In genomic region chr12:99284419-99285069, GRCm38 (mm10) we compare ENCODE assay signal across 9 mouse cellular contexts.
A peak's percentile ranks its signal among the peaks of the same experiment; 100 is the strongest.
DNase-seq lines count a peak whose midpoint lies in the region; ATAC-seq and TF ChIP-seq lines count a peak whose summit lies in the region.
"Had no signal": no experiment of that assay in that cellular context is flagged by ENCODE, and none has a peak within 500 bp of the region (broad histone marks: within the 10 kb centered on the region; RNA-seq: fewer than 3 reads in every experiment).

No protein-coding gene starts in this region.

- ATAC-seq in limb, embryonic 13.5 days (ENCODE audit: low FRiP score, low read depth) = 0 out of 2 replicates have a peak, but pooled peaks have one; percentile 42
- no peak for ATAC-seq in frontal cortex, adult (ENCODE audit: low TSS enrichment)

- DNase-seq in heart, adult 11 months = peak; percentile 94
- DNase-seq in heart, postnatal 10 days = no peak
- DNase-seq in spleen, adult 2 months (ENCODE audit: low read depth in 1 of 2, low spot score in 2 of 2) = no peak
- DNase-seq in spleen, adult 12 weeks (ENCODE audit: low spot score) = no peak
- no peak for DNase-seq in urinary bladder, adult 2 months (ENCODE audit: low spot score)
- no peak for DNase-seq in left cerebral cortex, adult 18-20 months (ENCODE audit: low spot score in 2 of 2)

- H3K4me1 ChIP-seq in spleen, adult 2 months (ENCODE audit: control insufficient read depth, insufficient read depth, insufficient read length) = peaks cover 28% of the 10 kb centered on the region; the same call in 1 of the 2 replicates
- H3K4me1 ChIP-seq in limb, embryonic 13.5 days = peaks cover 49% of the 10 kb centered on the region

- no peak overlapping the region for H3K4me3 ChIP-seq in spleen, adult 2 months (ENCODE audit: extremely low read depth, insufficient read depth, insufficient read length)
- H3K4me3 ChIP-seq in limb, embryonic 13.5 days = no peak overlapping the region
- H3K4me3 ChIP-seq: liver, embryonic 15.5 days had no signal

- no peak for TF ChIP-seq POLR2A in spleen, adult 2 months (IDR thresholded peaks at IDR 0.05; ENCODE audit: low read depth, low read length)

- TF ChIP-seq CTCF in spleen, adult 2 months (IDR thresholded peaks at IDR 0.05; ENCODE audit: extremely low read depth, insufficient read depth, insufficient read length, insufficient replicate concordance) = no peak

- no peaks in the 10 kb centered on the region for H3K27me3 ChIP-seq in spleen, adult 2 months (ENCODE audit: control insufficient read depth, insufficient read depth, low read length)
- H3K27me3 ChIP-seq in limb, embryonic 13.5 days = no peaks in the 10 kb centered on the region
- H3K27me3 ChIP-seq: liver, embryonic 15.5 days had no signal

- 0 out of 2 replicates have a peak overlapping the region, but pooled peaks have one; percentile 2 for H3K27ac ChIP-seq in spleen, adult 2 months (ENCODE audit: insufficient read depth, low read length)
- peak overlapping the region; percentile 56; the same call in 1 of the 2 replicates for H3K27ac ChIP-seq in limb, embryonic 13.5 days
- H3K27ac ChIP-seq: liver, embryonic 15.5 days had no signal

- intact Hi-C loops in heart, postnatal 10 days (cut with DNase I) = no loop called here

- H3K9me3 ChIP-seq in limb, embryonic 13.5 days = no peaks in the 10 kb centered on the region
- H3K9me3 ChIP-seq: liver, embryonic 15.5 days had no signal

- H3K9ac ChIP-seq in limb, embryonic 13.5 days = no peak overlapping the region
- H3K9ac ChIP-seq: liver, embryonic 15.5 days had no signal

- H3K4me2 ChIP-seq in limb, embryonic 13.5 days (replicated peaks) = no peak overlapping the region
- H3K4me2 ChIP-seq: liver, embryonic 15.5 days had no signal

- peaks cover 1% of the 10 kb centered on the region; the same call in 1 of the 2 replicates for H3K36me3 ChIP-seq in spleen, adult 2 months (ENCODE audit: control insufficient read depth, insufficient read depth, low read length)
- H3K36me3 ChIP-seq in limb, embryonic 13.5 days = no peaks in the 10 kb centered on the region; the same call in 1 of the 2 replicates
- H3K36me3 ChIP-seq: liver, embryonic 15.5 days had no signal

- WGBS in spleen, adult 2 months = 39% methylated on average over 8 of the region's 8 CpGs
- WGBS in limb, embryonic 13.5 days = 53% methylated on average over 8 of the region's 8 CpGs
